Mouse (Mus musculus): ENCODE measurements at regions not wholly inside any gene's neighbourhood (a gene's known extent, or its start where the extent isn't known, plus 50 kb on each side); places are given as distances from the start of the nearest gene placed in this dataset.

DNA sequence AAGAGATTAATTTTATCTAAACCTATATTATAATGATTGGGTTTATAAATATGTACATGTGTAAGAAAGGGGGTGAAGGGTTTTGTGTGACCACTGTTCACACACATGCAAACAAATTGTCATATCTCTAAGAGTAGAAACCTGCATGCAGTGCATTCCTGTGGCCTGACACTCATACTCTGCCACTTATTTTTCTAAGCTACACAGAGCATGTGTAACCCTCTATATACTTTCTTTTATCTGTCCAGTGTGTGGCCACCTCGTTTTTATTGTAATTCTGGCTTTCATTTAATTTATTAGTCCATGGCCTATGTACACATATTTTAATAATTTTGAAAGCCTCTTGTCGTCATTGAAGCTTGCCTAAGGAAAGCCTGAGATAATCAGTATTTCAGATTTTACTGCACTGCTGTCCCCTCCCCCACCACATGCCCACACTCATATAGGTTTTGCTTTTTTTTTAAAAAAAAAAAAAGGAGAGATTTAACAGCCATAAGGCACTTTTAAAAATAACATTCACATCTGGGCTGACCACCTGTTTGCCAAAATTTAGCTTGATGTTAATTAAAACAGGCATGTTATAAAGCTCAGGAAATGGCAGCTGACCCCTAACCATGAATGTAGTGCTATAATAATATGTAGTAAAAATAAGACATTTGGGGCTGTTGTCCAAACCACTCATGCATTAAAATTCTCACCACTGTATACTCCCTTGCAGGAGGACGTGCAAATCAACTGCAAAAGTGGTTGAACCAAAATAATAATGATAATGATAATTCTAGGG, 410.7 kb upstream of the Clint1 start:
- Histone ChIP-seq H3K4me3 (ENCODE audit: control insufficient read depth, insufficient read depth, low read length) (no peak overlapping the region), H3K27me3 (ENCODE audit: control insufficient read depth, insufficient read depth, low read length) (no peaks in the 10 kb centered on the region), H3K27ac (ENCODE audit: control insufficient read depth, insufficient read depth, low read length) (no peak overlapping the region), H3K4me1 (replicated peaks; ENCODE audit: control insufficient read depth, insufficient read depth, low read length) (no peaks in the 10 kb centered on the region), H3K36me3 (ENCODE audit: control insufficient read depth, insufficient read depth, low read length) (no peaks in the 10 kb centered on the region)
- no peak for DNase-seq
- 80% methylated on average over 3 of the region's 3 CpGs for WGBS
- TF ChIP-seq CTCF (IDR thresholded peaks at IDR 0.05; ENCODE audit: borderline replicate concordance, control insufficient read depth, extremely low read depth, insufficient read depth, low read length, poor library complexity) (no peak), POLR2A (IDR thresholded peaks at IDR 0.05; ENCODE audit: control insufficient read depth, extremely low read depth, insufficient read depth, low read length, poor library complexity) (no peak)

DNA sequence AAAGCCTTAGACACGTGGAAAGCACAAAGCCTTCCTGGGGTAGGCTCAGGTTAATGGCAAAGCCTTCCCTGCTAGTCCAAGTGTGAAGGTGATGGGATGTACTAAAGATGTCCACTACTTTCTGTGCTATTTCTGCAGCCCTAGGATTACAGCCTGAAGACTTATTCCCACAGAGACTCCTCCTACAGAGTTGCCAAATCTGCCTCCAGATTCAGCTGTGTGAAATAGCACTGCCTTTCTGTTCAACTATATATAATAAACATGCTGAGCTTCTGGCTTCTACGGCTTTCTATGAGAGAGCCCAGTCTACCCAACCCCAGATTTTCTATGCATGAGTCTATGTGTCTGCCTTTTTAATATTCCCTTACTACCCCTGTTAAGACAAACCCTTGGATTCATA, 405.3 kb upstream of the Clint1 start:
- Histone ChIP-seq H3K36me3 (ENCODE audit: control insufficient read depth, insufficient read depth, low read length) (no peaks in the 10 kb centered on the region), H3K4me1 (replicated peaks; ENCODE audit: control insufficient read depth, insufficient read depth, low read length) (no peaks in the 10 kb centered on the region), H3K27me3 (ENCODE audit: control insufficient read depth, insufficient read depth, low read length) (no peaks in the 10 kb centered on the region), H3K27ac (ENCODE audit: control insufficient read depth, insufficient read depth, low read length) (no peak overlapping the region), H3K4me3 (ENCODE audit: control insufficient read depth, insufficient read depth, low read length) (no peak overlapping the region)
- TF ChIP-seq POLR2A (IDR thresholded peaks at IDR 0.05; ENCODE audit: control insufficient read depth, extremely low read depth, insufficient read depth, low read length, poor library complexity) (no peak), CTCF (IDR thresholded peaks at IDR 0.05; ENCODE audit: borderline replicate concordance, control insufficient read depth, extremely low read depth, insufficient read depth, low read length, poor library complexity) (no peak)
- WGBS: 86% methylated on average over 2 of the region's 2 CpGs
- DNase-seq: no peak

GRCm38 (mm10) chr11:45454234-45454633, 397.6 kb upstream of the Clint1 start:
- no peak for DNase-seq
- no peak for TF ChIP-seq CTCF (IDR thresholded peaks at IDR 0.05; ENCODE audit: borderline replicate concordance, control insufficient read depth, extremely low read depth, insufficient read depth, low read length, poor library complexity)
- TF ChIP-seq POLR2A (IDR thresholded peaks at IDR 0.05; ENCODE audit: control insufficient read depth, extremely low read depth, insufficient read depth, low read length, poor library complexity): no peak
- Histone ChIP-seq H3K27ac (ENCODE audit: control insufficient read depth, insufficient read depth, low read length) (no peak overlapping the region), H3K4me3 (ENCODE audit: control insufficient read depth, insufficient read depth, low read length) (no peak overlapping the region), H3K36me3 (ENCODE audit: control insufficient read depth, insufficient read depth, low read length) (no peaks in the 10 kb centered on the region), H3K27me3 (ENCODE audit: control insufficient read depth, insufficient read depth, low read length) (no peaks in the 10 kb centered on the region), H3K4me1 (replicated peaks; ENCODE audit: control insufficient read depth, insufficient read depth, low read length) (no peaks in the 10 kb centered on the region)
- WGBS: 87% methylated on average over 5 of the region's 5 CpGs

GRCm38 (mm10) chr11:45454933-45455332, 396.9 kb upstream of the Clint1 start:
- no peak for DNase-seq
- H3K4me1 ChIP-seq (replicated peaks; ENCODE audit: control insufficient read depth, insufficient read depth, low read length): no peaks in the 10 kb centered on the region
- 78% methylated on average over 3 of the region's 3 CpGs for WGBS

GRCm38 (mm10) chr11:45456724-45457123, 395.1 kb upstream of the Clint1 start:
- Histone ChIP-seq H3K36me3 (ENCODE audit: control insufficient read depth, insufficient read depth, low read length) (no peaks in the 10 kb centered on the region), H3K27ac (ENCODE audit: control insufficient read depth, insufficient read depth, low read length) (no peak overlapping the region), H3K27me3 (ENCODE audit: control insufficient read depth, insufficient read depth, low read length) (no peaks in the 10 kb centered on the region), H3K4me1 (replicated peaks; ENCODE audit: control insufficient read depth, insufficient read depth, low read length) (no peaks in the 10 kb centered on the region), H3K4me3 (ENCODE audit: control insufficient read depth, insufficient read depth, low read length) (no peak overlapping the region)
- TF ChIP-seq POLR2A (IDR thresholded peaks at IDR 0.05; ENCODE audit: control insufficient read depth, extremely low read depth, insufficient read depth, low read length, poor library complexity) (no peak), CTCF (IDR thresholded peaks at IDR 0.05; ENCODE audit: borderline replicate concordance, control insufficient read depth, extremely low read depth, insufficient read depth, low read length, poor library complexity) (no peak)
- DNase-seq: no peak
- WGBS: 79% methylated on average over 3 of the region's 3 CpGs

More at GRCm38 (mm10) chr11:45454933-45455332, 396.9 kb upstream of the Clint1 start:
- TF ChIP-seq CTCF (IDR thresholded peaks at IDR 0.05; ENCODE audit: borderline replicate concordance, control insufficient read depth, extremely low read depth, insufficient read depth, low read length, poor library complexity) (no peak), POLR2A (IDR thresholded peaks at IDR 0.05; ENCODE audit: control insufficient read depth, extremely low read depth, insufficient read depth, low read length, poor library complexity) (no peak)
- H3K27me3 ChIP-seq (ENCODE audit: control insufficient read depth, insufficient read depth, low read length): no peaks in the 10 kb centered on the region
- no peaks in the 10 kb centered on the region for H3K36me3 ChIP-seq (ENCODE audit: control insufficient read depth, insufficient read depth, low read length)
- no peak overlapping the region for H3K27ac ChIP-seq (ENCODE audit: control insufficient read depth, insufficient read depth, low read length)
- H3K4me3 ChIP-seq (ENCODE audit: control insufficient read depth, insufficient read depth, low read length): no peak overlapping the region

GRCm38 (mm10) chr11:45457597-45457996, 394.3 kb upstream of the Clint1 start:
- WGBS: 82% methylated on average over 4 of the region's 4 CpGs
- no peak for TF ChIP-seq POLR2A (IDR thresholded peaks at IDR 0.05; ENCODE audit: control insufficient read depth, extremely low read depth, insufficient read depth, low read length, poor library complexity)
- no peak for TF ChIP-seq CTCF (IDR thresholded peaks at IDR 0.05; ENCODE audit: borderline replicate concordance, control insufficient read depth, extremely low read depth, insufficient read depth, low read length, poor library complexity)
- Histone ChIP-seq H3K27me3 (ENCODE audit: control insufficient read depth, insufficient read depth, low read length) (no peaks in the 10 kb centered on the region), H3K36me3 (ENCODE audit: control insufficient read depth, insufficient read depth, low read length) (no peaks in the 10 kb centered on the region), H3K4me1 (replicated peaks; ENCODE audit: control insufficient read depth, insufficient read depth, low read length) (no peaks in the 10 kb centered on the region), H3K27ac (ENCODE audit: control insufficient read depth, insufficient read depth, low read length) (no peak overlapping the region), H3K4me3 (ENCODE audit: control insufficient read depth, insufficient read depth, low read length) (no peak overlapping the region)
- DNase-seq: no peak

Data from thymus, adult 2 months (tissue).